Mouse (Mus musculus) neural tube, embryonic 11.5 days (tissue): ENCODE measurements at regions not wholly inside any gene's neighbourhood (a gene's known extent, or its start where the extent isn't known, plus 50 kb on each side); places are given as distances from the start of the nearest gene placed in this dataset.

ENCODE experiments used
- ATAC-seq: fragments of 200-750 bp; cut with Nextera tagmentation; 2 replicates; pipeline ENCODE4 v1.8.0; 2017; ENCODE audit warnings: moderate number of reproducible peaks, mild to moderate bottlenecking, moderate TSS enrichment, moderate library complexity; ENCODE audit not compliant: insufficient read depth, low FRiP score, low TSS enrichment
- DNase-seq: peaks from one replicate; pipeline ENCODE4 v3.0.0-alpha.2; 2015; ENCODE audit warnings: low spot score
- H3K27ac ChIP-seq: fragments of 300-500 bp; sonication (generic); 2 replicates; pipeline ENCODE4 v1.5.1; 2014; ENCODE audit warnings: low read depth, mild to moderate bottlenecking, low read length
- H3K27me3 ChIP-seq: fragments of 300-500 bp; sonication (generic); 2 replicates; pipeline ENCODE4 v1.6.1; 2014; ENCODE audit warnings: mild to moderate bottlenecking, low read length, mixed read lengths; ENCODE audit not compliant: control insufficient read depth, insufficient read depth
- H3K36me3 ChIP-seq: fragments of 300-500 bp; sonication (generic); 2 replicates; pipeline ENCODE4 v1.6.1; 2014; ENCODE audit warnings: mild to moderate bottlenecking, low read length, moderate library complexity, mixed read lengths; ENCODE audit not compliant: control insufficient read depth, insufficient read depth
- H3K4me1 ChIP-seq: fragments of 300-500 bp; sonication (generic); 2 replicates; pipeline ENCODE4 v1.6.1; 2014; ENCODE audit warnings: low read length, mixed read lengths; ENCODE audit not compliant: control insufficient read depth, insufficient read depth
- H3K4me2 ChIP-seq: fragments of 300-500 bp; sonication (generic); 2 replicates; pipeline ENCODE4 v1.6.1; 2014; ENCODE audit warnings: low read depth, mild to moderate bottlenecking, moderate library complexity
- H3K4me3 ChIP-seq: fragments of 300-500 bp; sonication (generic); 2 replicates; pipeline ENCODE4 v1.5.1; 2014; ENCODE audit warnings: low read depth, low read length
- H3K9ac ChIP-seq: fragments of 300-500 bp; sonication (generic); 2 replicates; pipeline ENCODE4 v1.6.1; 2014; ENCODE audit warnings: mild to moderate bottlenecking, low read length
- H3K9me3 ChIP-seq: fragments of 300-500 bp; sonication (generic); 2 replicates; pipeline ENCODE4 v1.6.1; 2016; ENCODE audit warnings: low read length; ENCODE audit not compliant: control insufficient read depth
- WGBS: fragments of 180-500 bp; shearing (Covaris S2); extraction: QIAGEN DNeasy Blood & Tissue Kit; methylation state at CpG from one replicate; pipeline ENCODE4 v1.1.7; 2014; 5-methylcytosine and 5-hydroxymethylcytosine counted together

DNA sequence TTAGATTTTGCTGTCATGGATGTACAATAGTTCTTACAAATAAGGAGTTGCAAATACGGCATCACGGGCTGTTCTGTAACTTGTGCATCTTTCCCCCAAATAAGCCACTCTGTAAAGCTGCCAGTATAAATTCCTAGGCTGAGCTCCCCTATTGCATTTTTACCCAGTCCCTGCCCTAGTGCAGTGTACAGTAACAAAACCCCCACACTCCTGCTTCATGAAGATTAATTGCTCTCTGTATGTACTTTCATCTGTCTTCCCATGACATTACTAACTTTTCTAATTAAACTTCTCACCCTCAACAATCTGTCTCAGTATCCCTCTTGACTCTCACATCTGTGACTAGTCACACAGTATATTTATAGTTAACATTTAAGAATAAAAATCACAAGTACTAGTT lies 73.4 kb downstream of the Tm4sf1 start:
- Histone ChIP-seq H3K4me3 (no peak overlapping the region), H3K9ac (no peak overlapping the region), H3K9me3 (no peaks in the 10 kb centered on the region), H3K4me2 (no peak overlapping the region), H3K36me3 (no peaks in the 10 kb centered on the region), H3K4me1 (no peaks in the 10 kb centered on the region), H3K27ac (no peak overlapping the region), H3K27me3 (no peaks in the 10 kb centered on the region)
- 97% methylated on average over 2 of the region's 2 CpGs for WGBS
- ATAC-seq (no peak), DNase-seq (no peak)

DNA sequence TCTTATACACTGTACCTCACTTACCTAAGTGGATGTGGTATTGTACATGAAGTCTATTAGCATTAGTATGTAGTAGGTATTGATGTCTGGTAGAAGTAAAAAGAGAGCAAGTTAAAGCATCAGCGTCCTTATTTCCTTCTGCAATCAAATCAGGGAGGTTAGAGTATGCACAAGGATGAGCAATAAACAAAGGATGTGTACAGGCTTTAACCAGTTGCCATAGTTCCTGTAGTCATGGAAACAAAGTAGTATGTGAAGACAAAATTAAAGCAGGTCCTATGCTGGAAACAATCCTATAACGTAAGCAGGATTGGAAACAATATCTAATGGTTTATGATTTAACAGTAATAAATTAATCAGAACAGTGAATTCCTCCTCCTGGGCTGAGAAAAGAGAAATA lies 78.0 kb downstream of the Tm4sf1 start:
- Histone ChIP-seq H3K36me3 (no peaks in the 10 kb centered on the region), H3K27me3 (no peaks in the 10 kb centered on the region), H3K4me1 (no peaks in the 10 kb centered on the region), H3K27ac (no peak overlapping the region), H3K4me3 (no peak overlapping the region), H3K9ac (no peak overlapping the region), H3K9me3 (no peaks in the 10 kb centered on the region), H3K4me2 (no peak overlapping the region)
- ATAC-seq = no peak
- 74% methylated on average over 2 of the region's 2 CpGs for WGBS
- DNase-seq = no peak

DNA sequence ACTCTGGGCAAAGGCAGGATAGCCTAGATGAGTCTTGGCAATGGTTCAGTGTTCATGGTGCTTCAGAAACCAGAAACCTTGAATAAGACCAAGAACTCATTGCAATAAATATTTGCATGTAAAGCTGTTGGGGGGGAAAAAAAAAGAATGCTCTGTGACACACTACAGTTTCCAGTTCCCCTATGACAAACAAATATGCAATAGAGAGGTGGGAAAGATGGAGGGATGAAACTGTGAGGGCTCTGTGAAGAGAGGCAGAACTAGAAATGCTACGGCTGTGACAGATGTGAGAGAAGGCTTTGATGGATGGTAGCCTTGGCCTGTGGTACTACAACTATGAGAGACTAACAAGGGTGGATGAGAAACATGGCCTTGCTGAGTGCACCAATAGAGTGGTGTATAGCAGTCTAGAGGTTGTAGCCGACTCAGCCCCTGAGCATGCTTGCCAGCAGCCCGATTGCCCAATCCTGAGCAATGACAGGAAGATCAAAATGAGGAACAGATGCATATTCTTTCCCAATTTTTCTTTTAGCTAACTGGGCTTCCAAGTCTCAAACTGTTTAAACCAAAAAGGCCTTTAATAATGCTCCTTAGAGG lies 79.4 kb downstream of the Tm4sf1 start:
- ATAC-seq (no peak), DNase-seq (no peak)
- Histone ChIP-seq H3K9me3 (no peaks in the 10 kb centered on the region), H3K4me2 (no peak overlapping the region), H3K36me3 (no peaks in the 10 kb centered on the region), H3K4me3 (no peak overlapping the region), H3K4me1 (no peaks in the 10 kb centered on the region), H3K9ac (no peak overlapping the region), H3K27ac (no peak overlapping the region), H3K27me3 (no peaks in the 10 kb centered on the region)
- 87% methylated on average over 3 of the region's 3 CpGs for WGBS

DNA sequence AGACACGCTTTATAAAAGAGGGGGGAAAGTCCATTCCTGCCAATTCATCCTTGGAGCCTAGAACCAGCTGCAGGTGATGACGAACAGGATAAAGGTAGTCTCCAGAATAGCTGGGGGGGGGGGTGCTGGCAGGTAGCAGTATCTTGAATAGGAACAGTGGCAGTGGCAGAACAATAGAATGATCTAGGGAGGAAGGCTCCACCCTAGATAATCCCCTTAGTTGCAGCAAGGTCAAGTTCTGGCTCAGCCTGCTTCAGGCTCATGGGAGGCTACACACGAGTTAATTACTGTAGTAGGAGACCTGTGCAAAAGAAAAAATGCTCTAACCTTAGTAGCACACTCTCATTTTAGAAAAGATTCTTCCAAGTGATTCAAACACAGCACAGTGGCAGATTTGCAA lies 83.4 kb downstream of the Tm4sf1 start:
- H3K36me3 ChIP-seq = no peaks in the 10 kb centered on the region
- no peaks in the 10 kb centered on the region for H3K4me1 ChIP-seq
- ATAC-seq (no peak), DNase-seq (no peak)
- H3K4me2 ChIP-seq = no peak overlapping the region
- no peak overlapping the region for H3K4me3 ChIP-seq
- no peak overlapping the region for H3K27ac ChIP-seq
- H3K9me3 ChIP-seq = no peaks in the 10 kb centered on the region
- no peak overlapping the region for H3K9ac ChIP-seq
- no peaks in the 10 kb centered on the region for H3K27me3 ChIP-seq
- WGBS = 77% methylated on average over 3 of the region's 3 CpGs

DNA sequence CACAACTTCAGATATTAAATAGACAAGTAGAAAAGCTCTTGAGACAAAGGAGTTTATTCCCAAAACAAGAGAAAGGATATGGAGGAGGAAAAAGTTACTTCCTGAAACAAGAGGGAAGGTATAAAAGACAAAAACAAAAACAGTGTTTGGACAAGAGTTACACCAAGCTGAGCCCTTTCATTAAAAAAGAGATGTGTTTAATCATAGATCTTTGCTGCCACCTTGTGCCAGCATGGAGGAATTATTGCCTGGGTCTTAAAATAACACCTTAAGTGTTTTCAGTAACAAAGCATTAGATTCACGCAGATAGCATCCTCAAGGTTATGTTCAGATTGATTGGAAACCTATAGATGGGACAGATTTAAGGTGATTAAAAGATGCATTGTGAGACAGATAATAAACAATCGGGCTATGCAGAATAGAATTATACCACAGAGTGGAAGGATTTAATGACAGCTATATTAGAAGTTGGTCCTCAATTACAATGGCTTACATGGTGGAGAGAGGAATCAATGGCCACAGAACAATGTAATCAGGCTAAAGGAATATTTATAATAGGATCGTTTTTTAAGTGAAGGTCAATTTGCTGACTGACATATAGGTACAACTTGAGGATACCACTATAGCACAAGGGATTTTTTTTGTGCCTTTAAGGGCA lies 97.6 kb downstream of the Tm4sf1 start:
- Histone ChIP-seq H3K9me3 (no peaks in the 10 kb centered on the region), H3K36me3 (no peaks in the 10 kb centered on the region), H3K27ac (no peak overlapping the region), H3K9ac (no peak overlapping the region), H3K27me3 (no peaks in the 10 kb centered on the region), H3K4me1 (no peaks in the 10 kb centered on the region), H3K4me2 (no peak overlapping the region), H3K4me3 (no peak overlapping the region)
- WGBS = 32% methylated on average over 3 of the region's 3 CpGs
- peak; percentile 35; the same call in 1 of the 2 replicates for ATAC-seq
- peak; percentile 43 for DNase-seq

DNA sequence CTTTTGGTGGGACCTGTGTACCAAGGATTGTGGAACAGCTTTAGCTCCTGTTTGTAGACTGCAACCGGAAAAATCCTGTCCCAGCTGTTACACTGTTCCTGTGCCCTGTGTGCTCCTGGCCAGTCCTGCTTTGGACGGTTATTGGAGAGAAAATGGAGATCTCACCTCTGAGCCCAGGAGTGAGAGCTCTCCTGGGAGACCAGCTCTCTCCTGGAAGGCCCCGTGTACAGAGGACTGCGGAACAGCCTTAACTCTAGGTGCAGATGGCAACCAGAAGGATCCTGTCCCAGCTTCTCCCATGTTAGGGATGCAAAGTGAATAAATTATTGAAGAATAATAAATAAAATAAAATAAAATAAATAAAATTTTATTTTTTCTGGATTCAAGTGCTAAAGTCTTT lies 98.4 kb downstream of the Tm4sf1 start:
- H3K36me3 ChIP-seq = no peaks in the 10 kb centered on the region
- DNase-seq (no peak), ATAC-seq (no peak)
- 85% methylated on average over 4 of the region's 4 CpGs for WGBS
- H3K4me3 ChIP-seq = no peak overlapping the region
- no peaks in the 10 kb centered on the region for H3K9me3 ChIP-seq
- no peak overlapping the region for H3K9ac ChIP-seq
- H3K4me1 ChIP-seq = no peaks in the 10 kb centered on the region
- H3K4me2 ChIP-seq = no peak overlapping the region
- H3K27ac ChIP-seq = no peak overlapping the region
- H3K27me3 ChIP-seq = no peaks in the 10 kb centered on the region

DNA sequence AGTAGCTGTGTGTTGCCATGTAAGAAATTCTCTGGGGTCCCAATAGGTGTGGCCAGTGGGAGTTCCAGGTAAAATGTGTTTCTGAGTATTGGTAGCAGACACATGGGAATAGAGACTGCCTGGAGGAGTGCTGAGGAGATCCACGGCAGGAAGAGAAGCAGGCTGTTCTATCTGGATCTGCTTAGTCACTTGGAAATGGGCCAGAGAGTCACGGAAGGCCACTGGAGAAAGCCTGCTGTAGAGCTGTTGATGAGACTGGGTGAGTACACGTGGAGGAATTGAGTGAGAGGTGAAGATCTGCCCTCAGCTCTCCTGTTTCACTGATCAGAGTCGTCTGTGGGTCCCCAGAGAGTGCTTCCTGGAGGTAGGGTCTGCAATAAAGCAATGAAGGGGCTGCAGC lies 120.2 kb downstream of the Tm4sf1 start:
- WGBS = 72% methylated on average over 4 of the region's 4 CpGs
- no peak overlapping the region for H3K27ac ChIP-seq
- no peak overlapping the region for H3K9ac ChIP-seq
- no peaks in the 10 kb centered on the region for H3K9me3 ChIP-seq
- H3K4me2 ChIP-seq = no peak overlapping the region
- ATAC-seq = no peak
- H3K4me3 ChIP-seq = no peak overlapping the region
- H3K36me3 ChIP-seq = no peaks in the 10 kb centered on the region
- no peak for DNase-seq
- no peaks in the 10 kb centered on the region for H3K4me1 ChIP-seq
- H3K27me3 ChIP-seq = no peaks in the 10 kb centered on the region

DNA sequence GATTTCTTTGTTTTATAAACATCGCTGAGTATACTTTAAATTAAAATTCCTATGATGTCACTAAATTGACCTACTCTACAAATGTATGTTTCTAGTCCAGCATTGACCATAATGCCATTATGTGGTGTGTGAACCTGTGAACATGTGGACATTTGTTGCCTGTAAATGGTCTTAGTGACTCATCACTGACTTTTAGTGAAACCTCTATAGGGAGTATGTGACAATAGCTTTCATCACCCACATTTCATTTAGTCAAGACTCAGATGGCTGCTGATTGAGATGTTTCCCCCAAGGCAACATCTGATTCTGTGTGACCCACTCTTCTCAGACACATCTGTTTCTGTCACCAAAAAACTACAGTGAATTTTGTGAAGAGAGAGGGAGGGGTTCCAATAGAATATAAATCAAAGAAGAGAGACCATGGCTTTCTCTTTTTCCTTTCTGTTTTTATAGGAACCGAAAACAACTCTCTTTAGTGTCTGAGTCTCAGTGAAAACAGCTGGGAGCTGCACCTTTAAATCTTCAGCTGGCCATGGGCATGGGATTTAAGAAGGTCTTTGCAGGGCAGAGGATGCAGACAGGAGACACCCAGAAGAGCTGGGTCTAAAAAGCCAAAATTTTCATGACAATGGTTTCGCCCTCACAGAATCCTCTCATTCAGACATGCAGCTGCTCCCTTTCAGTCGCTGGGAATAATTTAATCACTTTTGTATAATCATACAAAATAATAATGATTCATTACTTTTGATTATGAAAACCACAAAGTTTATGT lies 148.4 kb downstream of the Tm4sf1 start:
- Histone ChIP-seq H3K4me3 (no peak overlapping the region), H3K36me3 (no peaks in the 10 kb centered on the region), H3K4me1 (no peaks in the 10 kb centered on the region), H3K27me3 (no peaks in the 10 kb centered on the region), H3K9ac (no peak overlapping the region), H3K27ac (no peak overlapping the region), H3K9me3 (no peaks in the 10 kb centered on the region), H3K4me2 (no peak overlapping the region)
- ATAC-seq (peak; percentile 50; the same call in 1 of the 2 replicates), DNase-seq (no peak)
- WGBS = 38% methylated on average over 4 of the region's 4 CpGs

DNA sequence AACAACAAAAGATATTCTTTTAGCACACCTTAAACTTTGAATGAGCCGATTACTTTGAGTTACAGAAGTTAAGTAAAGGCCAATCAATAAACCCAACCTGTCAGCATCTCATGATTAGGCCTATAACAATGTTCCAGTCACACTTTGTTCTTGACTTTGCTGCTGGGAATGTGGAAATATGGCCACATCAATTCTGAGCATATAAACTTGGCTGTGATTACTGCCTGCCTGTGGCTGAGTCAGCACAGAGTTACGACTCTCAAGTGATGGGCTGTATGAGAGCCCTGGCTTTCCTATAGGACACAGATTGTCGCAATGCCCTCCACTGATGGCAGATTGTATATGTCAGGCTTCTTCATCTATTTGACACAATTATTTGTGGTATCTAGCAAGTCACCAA lies 152.6 kb downstream of the Tm4sf1 start:
- no peak overlapping the region for H3K4me2 ChIP-seq
- H3K4me3 ChIP-seq = no peak overlapping the region
- no peaks in the 10 kb centered on the region for H3K4me1 ChIP-seq
- H3K36me3 ChIP-seq = no peaks in the 10 kb centered on the region
- no peaks in the 10 kb centered on the region for H3K27me3 ChIP-seq
- H3K9ac ChIP-seq = no peak overlapping the region
- ATAC-seq = no peak
- no peak overlapping the region for H3K27ac ChIP-seq
- DNase-seq = no peak
- H3K9me3 ChIP-seq = no peaks in the 10 kb centered on the region
- WGBS = 84% methylated on average over 3 of the region's 3 CpGs
